Mouse (Mus musculus) hindbrain, embryonic 11.5 days (tissue): ENCODE measurements around the gene Ccdc8. TPM values are rescaled to one million over a fixed set of nuclear protein-coding genes. Genes with fewer than 3 reads are reported as not detected.

Experiments used
- ATAC-seq: fragments of 200-750 bp; cut with Nextera tagmentation; 2 replicates; pipeline ENCODE4 v1.8.0; 2017; ENCODE audit warnings: mild to moderate bottlenecking, moderate TSS enrichment, moderate library complexity; ENCODE audit not compliant: low FRiP score
- DNase-seq: peaks from one replicate; pipeline ENCODE4 v3.0.0-alpha.2; 2015; ENCODE audit warnings: low spot score
- H3K27ac ChIP-seq: fragments of 300-500 bp; sonication (generic); 2 replicates; pipeline ENCODE4 v1.5.1; 2014; ENCODE audit warnings: mild to moderate bottlenecking, low read depth, low read length
- H3K27me3 ChIP-seq: fragments of 300-500 bp; sonication (generic); 2 replicates; pipeline ENCODE4 v1.6.1; 2014; ENCODE audit warnings: mild to moderate bottlenecking, low read length, moderate library complexity, mixed read lengths; ENCODE audit not compliant: control insufficient read depth, insufficient read depth
- H3K36me3 ChIP-seq: fragments of 300-500 bp; sonication (generic); 2 replicates; pipeline ENCODE4 v1.6.1; 2014; ENCODE audit warnings: mild to moderate bottlenecking, low read length, moderate library complexity, mixed read lengths; ENCODE audit not compliant: control insufficient read depth, insufficient read depth
- H3K4me1 ChIP-seq: fragments of 300-500 bp; sonication (generic); replicated peaks from 2 replicates; pipeline ENCODE4 v1.6.1; 2014; ENCODE audit warnings: low read length, mixed read lengths; ENCODE audit not compliant: control insufficient read depth, insufficient read depth
- H3K4me2 ChIP-seq: fragments of 300-500 bp; sonication (generic); replicated peaks from 2 replicates; pipeline ENCODE4 v1.6.1; 2014; ENCODE audit warnings: mild to moderate bottlenecking, low read depth, low read length
- H3K4me3 ChIP-seq: fragments of 300-500 bp; sonication (generic); 2 replicates; pipeline ENCODE4 v1.5.1; 2014; ENCODE audit warnings: low read depth, low read length
- H3K9ac ChIP-seq: fragments of 300-500 bp; sonication (generic); 2 replicates; pipeline ENCODE4 v1.6.1; 2014; ENCODE audit warnings: low read depth, low read length
- H3K9me3 ChIP-seq: fragments of 300-500 bp; sonication (generic); 2 replicates; pipeline ENCODE4 v1.6.1; 2016; ENCODE audit warnings: low read length; ENCODE audit not compliant: control insufficient read depth
- WGBS: fragments of 180-500 bp; shearing (Covaris S2); extraction: QIAGEN DNeasy Blood & Tissue Kit; methylation state at CpG from one replicate; pipeline ENCODE4 v1.1.7; 2014; 5-methylcytosine and 5-hydroxymethylcytosine counted together
- polyA plus RNA-seq: library from polyadenylated mRNA; unstranded; fragments of >200 nt; fragmentation: Nextera tagmentation; extraction: Ambion mirVana; gene quantifications from 2 replicates; pipeline ENCODE4 v1.2.1, GENCODE M21; 2014

Gene Ccdc8
- polyA plus RNA-seq, 1 experiment from 2014 or later = 6.2 TPM

- Histone ChIP-seq H3K27ac (no peak overlapping the region), H3K9ac (no peak overlapping the region), H3K9me3 (no peaks in the 10 kb centered on the region), H3K4me2 (no peak overlapping the region), H3K27me3 (no peaks in the 10 kb centered on the region), H3K36me3 (no peaks in the 10 kb centered on the region), H3K4me3 (no peak overlapping the region), H3K4me1 (no peaks in the 10 kb centered on the region)
- 85% methylated on average over 5 of the region's 5 CpGs for WGBS
- DNase-seq (no peak), ATAC-seq (no peak)
Measured at GRCm38 (mm10) chr7:16961678-16962077, 30.8 kb upstream of the Ccdc8 start.

- Histone ChIP-seq H3K27ac (no peak overlapping the region), H3K4me3 (no peak overlapping the region), H3K36me3 (no peaks in the 10 kb centered on the region), H3K4me1 (no peaks in the 10 kb centered on the region), H3K9me3 (no peaks in the 10 kb centered on the region), H3K27me3 (no peaks in the 10 kb centered on the region), H3K4me2 (no peak overlapping the region), H3K9ac (no peak overlapping the region)
- ATAC-seq = no peak
- 87% methylated on average over 6 of the region's 6 CpGs for WGBS
- no peak for DNase-seq
Measured at GRCm38 (mm10) chr7:16968414-16968813, 24.1 kb upstream of the Ccdc8 start.

GRCm38 (mm10) chr7:16971160-16971559 is 21.3 kb upstream of the Ccdc8 start:
- WGBS = 86% methylated on average over 3 of the region's 3 CpGs
- Histone ChIP-seq H3K9ac (no peak overlapping the region), H3K4me2 (no peak overlapping the region), H3K27ac (no peak overlapping the region), H3K27me3 (no peaks in the 10 kb centered on the region), H3K4me3 (no peak overlapping the region), H3K36me3 (no peaks in the 10 kb centered on the region), H3K9me3 (no peaks in the 10 kb centered on the region), H3K4me1 (no peaks in the 10 kb centered on the region)
- no peak for ATAC-seq
- no peak for DNase-seq

GRCm38 (mm10) chr7:16974018-16974417 is 18.5 kb upstream of the Ccdc8 start:
- Histone ChIP-seq H3K27ac (no peak overlapping the region), H3K9me3 (no peaks in the 10 kb centered on the region), H3K4me2 (no peak overlapping the region), H3K4me1 (no peaks in the 10 kb centered on the region), H3K9ac (no peak overlapping the region), H3K36me3 (no peaks in the 10 kb centered on the region), H3K27me3 (no peaks in the 10 kb centered on the region), H3K4me3 (no peak overlapping the region)
- 52% methylated on average over 6 of the region's 6 CpGs for WGBS
- peak; percentile 19 for DNase-seq
- no peak for ATAC-seq

GRCm38 (mm10) chr7:16976298-16976697 is 16.2 kb upstream of the Ccdc8 start:
- Histone ChIP-seq H3K4me3 (no peak overlapping the region), H3K27me3 (no peaks in the 10 kb centered on the region), H3K4me2 (no peak overlapping the region), H3K9ac (no peak overlapping the region), H3K4me1 (0 out of 2 replicates have a peak, but pooled peaks cover 3% of the 10 kb centered on the region), H3K36me3 (no peaks in the 10 kb centered on the region), H3K9me3 (no peaks in the 10 kb centered on the region), H3K27ac (no peak overlapping the region)
- WGBS = 59% methylated on average over 8 of the region's 8 CpGs
- DNase-seq = no peak
- no peak for ATAC-seq

GRCm38 (mm10) chr7:16978173-16978572 is 14.3 kb upstream of the Ccdc8 start:
- Histone ChIP-seq H3K27me3 (no peaks in the 10 kb centered on the region), H3K4me1 (0 out of 2 replicates have a peak, but pooled peaks cover 3% of the 10 kb centered on the region), H3K36me3 (no peaks in the 10 kb centered on the region), H3K27ac (no peak overlapping the region), H3K9me3 (no peaks in the 10 kb centered on the region), H3K9ac (no peak overlapping the region), H3K4me3 (no peak overlapping the region), H3K4me2 (no peak overlapping the region)
- 72% methylated on average over 6 of the region's 6 CpGs for WGBS
- ATAC-seq (no peak), DNase-seq (no peak)

- DNase-seq = no peak
- no peak overlapping the region for H3K9ac ChIP-seq
- no peak overlapping the region for H3K27ac ChIP-seq
- H3K4me3 ChIP-seq = no peak overlapping the region
- no peak for ATAC-seq
- 0 out of 2 replicates have a peak, but pooled peaks cover 3% of the 10 kb centered on the region for H3K4me1 ChIP-seq
- H3K9me3 ChIP-seq = no peaks in the 10 kb centered on the region
- H3K27me3 ChIP-seq = no peaks in the 10 kb centered on the region
- no peaks in the 10 kb centered on the region for H3K36me3 ChIP-seq
- H3K4me2 ChIP-seq = no peak overlapping the region
- 90% methylated on average over 3 of the region's 3 CpGs for WGBS
Measured at GRCm38 (mm10) chr7:16978593-16978992, 13.9 kb upstream of the Ccdc8 start.

GRCm38 (mm10) chr7:16980348-16980747 is 12.2 kb upstream of the Ccdc8 start:
- peak overlapping the region; percentile 47 for H3K9ac ChIP-seq

GRCm38 (mm10) chr7:16982859-16983568 is 9.5 kb upstream of the Ccdc8 start, which contains the start of gene Gm42372:
Gene Gm42372 (plus strand): TSS chr7:16983086.
- 20% methylated on average over 26 of the region's 26 CpGs for WGBS

More at GRCm38 (mm10) chr7:16980348-16980747, 12.2 kb upstream of the Ccdc8 start:
- ATAC-seq (peak; percentile 36), DNase-seq (peak; percentile 61)
- H3K27me3 ChIP-seq = no peaks in the 10 kb centered on the region
- H3K4me2 ChIP-seq = peak overlapping the region; percentile 30
- WGBS = 13% methylated on average over 12 of the region's 12 CpGs
- peak overlapping the region; percentile 58; the same call in 1 of the 2 replicates for H3K27ac ChIP-seq
- H3K4me1 ChIP-seq = 0 out of 2 replicates have a peak, but pooled peaks cover 3% of the 10 kb centered on the region
- H3K4me3 ChIP-seq = no peak overlapping the region
- no peaks in the 10 kb centered on the region for H3K9me3 ChIP-seq
- H3K36me3 ChIP-seq = no peaks in the 10 kb centered on the region

More at GRCm38 (mm10) chr7:16982859-16983568, 9.5 kb upstream of the Ccdc8 start, which contains the start of gene Gm42372:
- no peaks in the 10 kb centered on the region for H3K9me3 ChIP-seq
- no peaks in the 10 kb centered on the region for H3K27me3 ChIP-seq
- DNase-seq (peak; percentile 90), ATAC-seq (peak; percentile 78)
- no peaks in the 10 kb centered on the region for H3K36me3 ChIP-seq
- H3K4me1 ChIP-seq = 0 out of 2 replicates have a peak, but pooled peaks cover 3% of the 10 kb centered on the region
- no peak within 1 kb of the TSS for H3K9ac ChIP-seq
- H3K4me3 ChIP-seq = peak within 1 kb of the TSS; percentile 24; the same call in 1 of the 2 replicates
- no peak within 1 kb of the TSS for H3K27ac ChIP-seq
- peak within 1 kb of the TSS; percentile 37 for H3K4me2 ChIP-seq
